Mouse (Mus musculus) urinary bladder, postnatal 25 days (tissue): ENCODE results near the gene Gstk1.

Experiments
- DNase-seq: peaks from one replicate; pipeline ENCODE4 v3.0.0; 2022; ENCODE audit warnings: low spot score

Gene Gstk1

DNA sequence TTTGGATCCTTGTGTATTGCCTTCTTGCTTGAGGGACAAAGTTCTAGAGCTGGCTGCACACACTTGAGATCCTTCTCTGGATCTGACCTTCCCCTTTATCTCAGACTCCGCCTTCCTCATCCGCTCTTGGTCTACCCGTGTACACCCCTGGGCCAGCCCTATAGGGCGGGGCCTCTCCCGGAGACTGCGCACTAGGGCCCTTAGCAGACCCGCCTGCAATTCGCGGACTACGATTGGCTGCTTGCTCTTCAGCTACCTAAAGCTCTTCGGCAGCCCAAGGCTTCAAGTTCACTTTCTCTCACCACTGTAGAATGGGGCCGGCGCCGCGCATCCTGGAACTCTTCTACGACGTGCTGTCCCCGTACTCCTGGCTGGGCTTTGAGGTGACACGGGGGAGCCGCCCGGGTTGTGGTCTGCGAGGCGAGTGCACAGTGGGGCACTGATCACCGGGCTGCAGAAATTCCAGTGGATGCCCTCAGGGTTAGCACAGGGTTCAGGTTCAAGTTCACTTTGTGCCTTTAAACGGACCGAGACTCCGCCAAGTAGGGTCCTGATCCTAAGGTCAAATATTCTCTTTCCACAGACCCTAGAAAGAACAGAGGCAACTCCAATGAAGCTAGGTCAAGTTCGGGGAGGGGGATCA lies at the start of gene Gstk1:
TSS of gene Gstk1 (plus strand) at position 225 of the 643 bp plus-strand sequence.
- peak; percentile 69 for DNase-seq

DNA sequence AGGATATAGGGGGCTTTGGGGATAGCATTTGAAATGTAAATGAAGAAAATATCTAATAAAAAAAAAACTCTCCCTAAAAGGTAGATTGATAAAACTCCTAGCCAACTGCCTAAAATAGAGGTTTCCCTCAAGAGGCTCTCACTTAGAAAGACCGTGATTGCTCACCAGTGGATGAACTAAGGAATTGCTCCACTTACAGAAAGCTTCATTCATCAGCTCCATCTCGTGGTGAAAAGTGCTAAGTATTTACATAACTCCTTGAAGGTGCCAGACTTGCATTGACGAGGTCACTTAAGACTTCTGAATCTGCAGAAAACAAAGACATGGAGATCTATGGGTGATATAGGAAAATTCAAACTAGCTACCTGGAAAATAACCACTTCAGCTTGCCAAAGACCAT lies 48.0 kb upstream of the Gstk1 start:
- DNase-seq: no peak

DNA sequence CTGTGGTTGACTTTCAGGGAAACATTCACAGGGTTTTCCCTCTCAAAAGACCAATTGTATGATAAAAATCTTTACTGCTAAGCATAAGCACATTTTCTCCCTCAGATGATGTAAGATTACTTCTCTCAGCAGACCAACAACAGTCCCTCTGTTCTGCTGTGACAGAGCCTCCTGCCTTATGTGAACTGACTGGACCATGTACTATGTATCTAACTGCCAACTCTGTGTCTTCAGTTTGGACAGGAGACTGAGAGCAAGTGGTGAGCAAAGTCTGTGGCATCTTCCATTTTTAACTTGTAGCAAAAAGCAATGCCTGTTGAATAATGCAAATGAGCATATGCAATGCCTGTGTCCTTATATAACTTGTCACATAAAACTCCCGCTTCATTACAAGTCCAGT lies 46.2 kb upstream of the Gstk1 start:
- no peak for DNase-seq

GRCm38 (mm10) chr6:42215028-42215427 lies 30.7 kb upstream of the Gstk1 start, which contains the start of gene Tas2r144:
TSS of gene Tas2r144 (plus strand) at chr6:42215328.
- DNase-seq: no peak

DNA sequence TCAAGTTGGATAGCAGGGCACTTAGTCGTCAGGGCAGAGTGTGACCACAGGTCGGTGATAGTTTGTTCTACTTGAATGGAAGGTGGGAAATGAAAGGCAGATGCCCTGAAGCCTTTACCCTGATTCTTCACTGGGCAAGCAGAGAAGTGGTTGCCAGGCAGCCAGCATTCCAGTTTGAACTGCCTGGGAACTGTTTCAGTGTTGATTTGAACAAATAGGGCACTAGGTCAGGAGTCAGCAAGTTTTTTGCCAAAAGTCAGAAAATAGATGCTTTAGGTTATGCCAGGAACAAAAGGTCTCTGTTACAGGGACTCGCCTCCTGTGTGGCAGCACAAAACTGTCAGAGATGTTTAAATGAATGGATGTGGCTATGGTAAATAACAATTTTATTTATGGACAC lies 23.4 kb upstream of the Gstk1 start:
- DNase-seq: no peak

DNA sequence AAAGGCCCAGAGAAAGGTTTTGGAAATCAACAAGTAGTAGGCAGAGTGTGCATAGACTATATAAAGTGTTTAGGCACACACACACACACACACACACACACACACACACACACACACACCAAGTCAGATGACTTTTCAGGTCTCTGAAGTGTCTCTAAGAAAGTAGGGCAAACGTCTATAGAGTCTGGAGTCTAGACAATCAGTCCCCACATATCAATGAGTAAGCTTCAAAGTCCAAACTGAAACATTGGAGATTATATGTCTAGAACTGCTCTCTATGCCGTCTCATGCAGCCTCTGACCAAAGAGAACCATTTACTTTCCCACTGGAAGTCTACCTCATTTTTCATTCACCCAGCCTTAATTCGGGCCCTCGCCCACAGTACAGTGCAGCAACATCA lies 20.7 kb upstream of the Gstk1 start:
- DNase-seq: no peak

DNA sequence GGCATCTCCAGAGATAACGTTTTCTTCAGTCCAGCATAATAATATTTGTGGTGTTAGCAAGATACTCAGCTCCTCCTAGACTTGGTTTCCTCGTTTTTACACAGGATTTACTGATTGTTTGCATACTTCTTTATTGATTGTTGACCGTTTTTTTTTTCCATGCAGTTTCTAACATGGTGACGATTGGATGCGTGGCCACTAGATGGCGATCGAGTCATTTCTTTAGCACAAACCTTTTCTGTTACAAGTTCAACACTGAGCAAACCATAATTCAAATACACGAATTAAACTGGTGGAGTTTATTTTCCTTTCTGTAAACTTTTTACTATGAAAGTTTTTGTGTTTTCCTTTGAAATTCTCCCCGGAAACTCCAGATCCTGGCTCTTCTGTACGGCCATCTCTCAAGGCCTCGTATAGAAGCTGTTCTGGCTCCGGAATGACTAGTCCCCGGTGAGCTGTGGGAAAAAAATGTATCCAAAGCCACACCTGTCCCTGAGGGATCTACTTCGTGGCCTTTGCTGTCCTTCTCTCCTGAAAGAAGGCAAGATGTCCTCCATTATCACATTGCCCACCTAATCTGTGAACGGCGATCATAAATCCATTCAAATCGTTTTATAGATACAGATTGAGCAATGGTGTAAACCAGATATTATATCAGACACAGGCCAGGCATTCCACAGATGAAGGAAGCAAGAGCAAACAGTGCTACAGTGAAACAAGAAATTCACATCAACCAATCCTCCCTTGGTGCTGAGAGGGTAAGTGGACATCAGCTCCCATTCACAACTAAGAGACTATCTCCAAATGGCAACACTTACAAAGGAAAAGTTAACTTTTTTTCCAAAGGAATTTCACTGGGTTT lies 18.3 kb upstream of the Gstk1 start:
- DNase-seq: peak; percentile 60

- DNase-seq: no peak
These were observed 16.1 kb upstream of the Gstk1 start for GRCm38 (mm10) chr6:42229610-42230009.

DNA sequence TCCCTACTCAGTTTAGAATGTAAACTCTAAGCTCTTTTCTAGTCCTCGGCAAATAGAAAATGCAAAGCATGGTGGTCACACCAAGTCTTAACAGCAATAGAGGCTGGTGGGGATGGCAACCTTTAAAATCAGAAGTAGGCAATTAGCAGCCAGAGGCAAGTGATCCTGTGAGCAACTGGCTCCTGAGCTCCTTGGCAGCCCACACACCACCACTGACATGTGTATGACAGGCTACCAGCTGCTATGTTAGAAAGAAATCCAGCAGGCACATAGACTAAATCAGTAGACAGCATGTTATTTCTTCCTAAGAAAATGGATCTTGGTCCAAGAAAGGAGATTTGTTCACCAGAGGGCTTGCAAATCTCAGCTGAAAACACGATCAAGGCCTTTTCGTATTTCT lies 14.5 kb upstream of the Gstk1 start:
- no peak for DNase-seq

- DNase-seq: no peak
These were observed 8.4 kb upstream of the Gstk1 start for GRCm38 (mm10) chr6:42237276-42237805.

DNA sequence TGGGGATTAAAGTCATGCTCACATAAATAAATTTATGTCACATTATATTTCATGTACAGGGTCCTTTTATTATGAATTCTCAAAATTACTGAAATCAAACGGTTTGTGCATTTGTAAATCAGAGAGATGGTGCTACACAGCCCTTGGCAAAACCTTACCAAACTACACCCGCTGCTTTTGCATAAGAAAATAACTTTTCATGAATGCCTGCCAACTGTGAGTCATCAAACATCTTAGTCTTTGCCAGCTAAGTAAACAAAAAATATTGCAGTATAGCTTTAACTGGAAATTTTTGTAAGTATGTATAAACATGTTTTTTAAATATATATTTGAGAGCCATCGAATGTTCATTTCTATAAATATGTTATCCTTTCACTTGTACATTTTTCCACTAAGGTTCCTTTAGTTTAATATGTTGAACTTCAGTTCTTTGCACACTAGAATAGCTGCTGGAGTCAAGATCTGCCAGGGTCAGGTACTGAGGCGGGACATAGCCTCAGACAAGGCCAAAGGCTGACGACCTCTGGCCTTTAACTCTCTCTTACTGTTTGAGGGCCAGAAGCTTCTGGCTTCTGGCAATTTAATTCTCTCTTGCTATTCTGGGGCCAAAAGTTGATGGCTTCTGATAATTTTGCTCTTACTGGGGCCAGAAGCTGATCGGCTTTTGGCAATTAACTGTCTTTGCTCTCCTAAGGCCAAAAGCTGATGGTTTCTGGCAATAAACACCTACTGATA lies 4.3 kb upstream of the Gstk1 start:
- DNase-seq: no peak

- DNase-seq: no peak
These were observed 1.4 kb downstream of the Gstk1 start for GRCm38 (mm10) chr6:42247173-42247572.

DNA sequence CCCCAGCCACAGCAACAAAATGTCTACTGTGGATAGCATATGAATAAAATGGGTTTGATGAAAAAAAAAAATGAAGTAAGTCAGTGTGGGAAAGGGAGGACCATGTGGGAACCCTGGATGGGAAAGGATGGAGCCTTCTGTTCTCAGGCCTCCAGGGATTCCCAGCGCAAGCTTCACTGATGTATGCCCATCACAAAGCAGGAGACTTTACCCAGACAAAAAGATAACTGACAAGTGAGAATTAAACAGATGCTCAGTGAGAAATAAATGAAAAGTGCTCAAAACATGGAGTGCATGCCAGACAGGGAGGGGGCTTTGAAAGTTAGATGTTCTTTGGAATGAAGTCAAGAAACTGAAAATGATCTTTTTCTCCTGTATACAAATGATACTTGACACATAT lies 2.2 kb downstream of the Gstk1 start:
- DNase-seq: no peak

DNA sequence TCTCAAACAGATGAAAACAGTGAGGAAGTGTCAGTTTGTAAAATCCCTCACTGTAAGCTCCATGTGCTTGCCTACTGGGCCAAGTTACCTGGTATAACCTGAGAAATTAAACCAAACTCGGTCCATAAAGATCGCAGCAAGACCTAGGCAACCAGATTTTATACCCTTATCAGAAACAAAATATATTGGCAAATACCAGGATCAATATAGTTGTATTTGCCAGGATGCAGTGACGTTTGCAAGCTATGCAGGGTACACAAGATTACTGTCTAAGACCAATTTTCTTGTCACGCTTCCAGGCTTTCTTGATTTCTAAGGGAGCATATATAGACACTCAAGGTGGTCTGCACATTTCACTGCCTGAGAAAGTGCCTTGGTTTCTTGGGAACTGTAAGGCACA lies 6.1 kb downstream of the Gstk1 start:
- no peak for DNase-seq

- no peak for DNase-seq
These were observed 7.4 kb downstream of the Gstk1 start for GRCm38 (mm10) chr6:42253103-42253502.

- peak; percentile 39 for DNase-seq
These were observed 11.6 kb downstream of the Gstk1 start for GRCm38 (mm10) chr6:42257303-42257863.

GRCm38 (mm10) chr6:42260430-42260829 lies 14.7 kb downstream of the Gstk1 start:
- DNase-seq: no peak

GRCm38 (mm10) chr6:42261524-42262170 lies 15.9 kb downstream of the Gstk1 start, which contains the start of gene Tmem139:
TSS of gene Tmem139 (plus strand) at chr6:42261970.
- DNase-seq: no peak

DNA sequence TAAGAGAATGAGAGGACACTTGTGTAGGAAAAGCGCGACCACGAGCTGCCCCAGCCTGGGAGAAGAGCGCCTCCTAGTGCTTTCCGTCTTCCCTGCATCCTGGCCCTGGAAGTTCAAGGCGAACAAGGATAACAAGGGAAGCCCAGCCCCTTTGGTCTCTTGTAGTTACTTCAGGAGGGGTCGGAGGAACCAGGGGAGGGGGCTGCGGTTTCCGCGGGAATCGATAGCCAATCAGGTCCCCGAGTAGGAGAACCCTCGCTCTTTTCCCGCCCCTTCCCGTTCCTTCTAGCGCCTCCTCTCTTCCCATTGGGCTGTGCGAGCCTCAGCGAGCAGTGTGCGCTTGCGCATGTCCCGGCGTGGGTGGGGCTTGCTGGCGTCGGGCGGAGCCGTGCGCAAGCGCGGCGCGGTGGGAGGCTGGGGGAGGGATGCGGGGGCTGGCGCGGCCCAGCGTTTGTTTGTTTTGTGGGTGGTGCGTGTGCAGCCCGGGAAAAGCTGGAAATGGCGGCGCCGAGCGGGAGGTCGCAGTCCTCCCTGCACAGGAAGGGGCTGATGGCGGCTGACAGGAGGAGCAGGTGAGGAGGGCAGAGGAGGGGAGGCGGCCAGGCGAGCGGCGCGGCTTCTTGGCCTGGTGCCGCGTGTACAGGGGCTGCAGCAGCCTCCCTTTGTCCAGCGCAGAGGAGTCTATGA lies 19.0 kb downstream of the Gstk1 start, which contains the start of gene Casp2:
TSS of gene Casp2 (plus strand) at position 360 of the 687 bp plus-strand sequence.
- peak; percentile 99 for DNase-seq

DNA sequence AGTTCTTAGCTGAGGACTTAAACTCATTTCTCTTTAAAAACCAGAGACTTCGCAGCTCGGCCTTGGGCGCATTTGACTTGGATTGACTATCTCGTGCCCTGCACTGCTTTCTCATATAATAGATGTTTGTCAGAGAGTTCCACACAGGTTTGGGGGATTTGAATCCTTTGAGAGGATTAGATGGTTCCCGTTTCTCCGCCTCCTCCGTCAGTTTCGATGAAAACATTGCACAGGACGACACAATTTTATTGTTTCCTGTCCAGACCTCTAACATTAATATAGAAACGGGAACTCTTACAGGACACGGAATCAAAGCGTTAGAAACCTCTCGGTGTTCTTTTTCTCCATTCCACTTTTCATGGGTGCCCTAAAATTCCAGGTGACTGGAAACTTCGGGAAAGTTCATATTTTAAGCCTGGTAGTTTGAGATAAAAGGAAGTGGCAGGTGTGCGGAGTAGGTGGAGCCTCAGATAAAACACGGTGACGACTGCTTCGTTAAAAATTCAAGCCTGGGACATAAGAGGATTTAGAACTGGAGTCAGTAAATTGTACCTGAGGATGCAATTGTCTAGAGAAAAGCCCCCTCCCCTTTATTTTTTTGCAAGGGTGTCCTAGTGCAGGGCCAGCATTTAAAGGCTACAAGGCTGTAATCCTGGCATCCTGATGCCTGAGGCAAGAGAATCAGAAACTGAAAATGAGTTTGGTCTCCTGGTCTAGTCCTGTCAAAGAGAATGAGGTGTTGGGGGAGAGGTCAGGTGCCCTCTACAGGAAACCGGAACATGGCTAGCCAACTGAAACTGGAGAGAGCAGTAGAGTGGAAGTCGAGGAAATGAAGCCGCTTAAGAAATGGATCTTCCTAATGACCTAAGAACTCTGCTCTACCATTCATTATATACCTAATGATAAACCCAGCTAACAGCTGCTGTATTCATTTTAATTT lies 19.9 kb downstream of the Gstk1 start:
- DNase-seq: no peak
